In the genomic region with DNA sequence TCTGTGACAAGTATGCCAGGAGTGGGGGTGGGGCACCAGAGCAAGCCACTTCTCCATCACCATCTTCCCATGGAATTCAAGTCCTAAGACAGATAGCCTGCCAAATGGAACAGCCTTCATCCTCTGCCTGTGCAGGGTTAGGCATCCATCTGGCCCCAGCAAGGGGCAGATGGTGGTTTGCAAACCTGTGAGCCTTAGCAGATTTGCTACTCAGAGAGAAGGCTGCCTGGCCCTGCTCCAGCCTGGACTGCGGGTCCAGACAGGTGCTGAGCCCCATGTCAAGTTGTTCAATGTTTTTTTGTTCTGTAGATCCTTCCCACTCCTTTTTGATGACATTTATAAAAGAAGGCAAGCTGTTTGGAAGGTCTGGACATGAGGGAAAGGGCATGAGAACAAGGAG, we compare ENCODE assay signal across 31 mouse cellular contexts. TPM values are rescaled to one million over a fixed set of nuclear protein-coding genes. Genes with fewer than 3 reads are reported as not detected.
A peak's percentile ranks its signal among the peaks of the same experiment; 100 is the strongest.
DNase-seq lines count a peak whose midpoint lies in the region.
"Had no signal": no experiment of that assay in that cellular context is flagged by ENCODE, and none has a peak within 500 bp of the region (broad histone marks: within the 10 kb centered on the region; RNA-seq: fewer than 3 reads in every experiment).

No protein-coding gene starts in this region.

- DNase-seq in cerebellum, adult 11-12 months = peak; percentile 78
- DNase-seq in cerebellum, postnatal 4 days (ENCODE audit: low spot score in 2 of 2) = no peak
- DNase-seq in cerebellum, adult 8-10 months = peak; percentile 63
- DNase-seq in cerebellum, postnatal 14 days = peak; percentile 38 to 74
- no peak for DNase-seq in adrenal gland, postnatal 36 days
- no peak for DNase-seq in hindbrain, embryonic 10.5 days (ENCODE audit: low spot score)
- no peak for DNase-seq in limb, embryonic 10.5 days (ENCODE audit: low spot score)
- DNase-seq: adrenal gland, postnatal 14 days; embryo, embryonic 11 days; gastrocnemius, postnatal 10 days; heart, postnatal 36 days; kidney, adult 8-10 months had no signal

- WGBS in hindbrain, embryonic 10.5 days = 72% methylated on average over 1 of the region's 1 CpGs
- 81% methylated on average over 1 of the region's 1 CpGs for WGBS in limb, embryonic 10.5 days

- no peak overlapping the region for H3K27ac ChIP-seq in hindbrain, embryonic 10.5 days
- no peak overlapping the region for H3K27ac ChIP-seq in limb, embryonic 10.5 days
- H3K27ac ChIP-seq: embryonic facial prominence, embryonic 15.5 days; forebrain, embryonic 10.5 days; heart, embryonic 13.5 days; hindbrain, embryonic 12.5 days had no signal

- H3K4me3 ChIP-seq in hindbrain, embryonic 10.5 days = no peak overlapping the region
- no peak overlapping the region for H3K4me3 ChIP-seq in limb, embryonic 10.5 days
- H3K4me3 ChIP-seq: embryonic facial prominence, embryonic 15.5 days; erythroblast, embryonic 14.5 days; forebrain, embryonic 10.5 days; heart, embryonic 13.5 days; hindbrain, embryonic 12.5 days had no signal

- H3K36me3 ChIP-seq in hindbrain, embryonic 10.5 days = no peaks in the 10 kb centered on the region
- no peaks in the 10 kb centered on the region for H3K36me3 ChIP-seq in limb, embryonic 10.5 days
- H3K36me3 ChIP-seq: embryonic facial prominence, embryonic 15.5 days; forebrain, embryonic 10.5 days; heart, embryonic 13.5 days; hindbrain, embryonic 12.5 days had no signal

- H3K27me3 ChIP-seq in hindbrain, embryonic 10.5 days (ENCODE audit: insufficient read depth, poor library complexity, severe bottlenecking) = peaks cover 13% of the 10 kb centered on the region
- H3K27me3 ChIP-seq in limb, embryonic 10.5 days (ENCODE audit: low read depth, poor library complexity, severe bottlenecking) = peaks cover 16% of the 10 kb centered on the region
- H3K27me3 ChIP-seq: Patski had no signal

- H3K9me3 ChIP-seq in hindbrain, embryonic 10.5 days = peaks cover 58% of the 10 kb centered on the region
- no peaks in the 10 kb centered on the region; the same call in 1 of the 2 replicates for H3K9me3 ChIP-seq in limb, embryonic 10.5 days (replicated peaks)
- H3K9me3 ChIP-seq: embryonic facial prominence, embryonic 15.5 days; heart, embryonic 13.5 days had no signal

- H3K4me1 ChIP-seq in hindbrain, embryonic 10.5 days (replicated peaks) = 0 out of 2 replicates have a peak, but pooled peaks cover 1% of the 10 kb centered on the region
- peaks cover 2% of the 10 kb centered on the region for H3K4me1 ChIP-seq in limb, embryonic 10.5 days
- H3K4me1 ChIP-seq: embryonic facial prominence, embryonic 15.5 days; heart, embryonic 13.5 days; hindbrain, embryonic 12.5 days had no signal

RNA-seq across cellular contexts. Expression of a gene that starts 45.5 kb away (rescaled TPM):
- total RNA-seq in adrenal gland, postnatal 36 days (2021) = not detected
- not detected in 2 replicates for polyA plus RNA-seq in hindbrain, embryonic 10.5 days (2016; fragmentation: Nextera tagmentation; extraction: Ambion mirVana)
- not detected in 2 replicates for polyA plus RNA-seq in limb, embryonic 10.5 days (2016; fragmentation: Nextera tagmentation; extraction: Ambion mirVana)
- total RNA-seq: adrenal gland, adult 18-20 months; adrenal gland, postnatal 14 days; common myeloid progenitor, adult 5-6 weeks; gastrocnemius, postnatal 10 days; gastrocnemius, postnatal 4 days; heart, postnatal 36 days; MEL had no signal
- polyA plus RNA-seq: activated CD4-positive, CD25-positive, alpha-beta regulatory T cell, adult 4 months; C2C12; embryonic facial prominence, embryonic 11.5 days; embryonic facial prominence, embryonic 15.5 days; erythroblast, embryonic 14.5 days; forebrain, embryonic 10.5 days; forebrain, embryonic 16.5 days; frontal cortex, adult 2 months; heart, embryonic 13.5 days; heart, postnatal 0 days; hindbrain, embryonic 12.5 days; hindbrain, embryonic 16.5 days; inflammation-experienced regulatory T-cells, adult 6 months; intestine, postnatal 0 days; Patski had no signal

Comparison
In these comparisons a context has a peak if more than half of its experiments do, and no peak if none do; other contexts are left out.
1. DNase-seq: peak in cerebellum, adult 11-12 months (single experiment), cerebellum, adult 8-10 months (single experiment) and cerebellum, postnatal 14 days (2 of 2); none in cerebellum, postnatal 4 days (0 of 2), adrenal gland, postnatal 36 days (0 of 2), hindbrain, embryonic 10.5 days (single experiment) and limb, embryonic 10.5 days (single experiment).